Mouse (Mus musculus): ENCODE measurements around the gene Gm3012.
"Not testable (repeated sequence)": the region's sequence is repeated elsewhere in the genome, so short reads cannot be mapped to it uniquely, and the experiment has no call there.

Gm3012 gene

DNA sequence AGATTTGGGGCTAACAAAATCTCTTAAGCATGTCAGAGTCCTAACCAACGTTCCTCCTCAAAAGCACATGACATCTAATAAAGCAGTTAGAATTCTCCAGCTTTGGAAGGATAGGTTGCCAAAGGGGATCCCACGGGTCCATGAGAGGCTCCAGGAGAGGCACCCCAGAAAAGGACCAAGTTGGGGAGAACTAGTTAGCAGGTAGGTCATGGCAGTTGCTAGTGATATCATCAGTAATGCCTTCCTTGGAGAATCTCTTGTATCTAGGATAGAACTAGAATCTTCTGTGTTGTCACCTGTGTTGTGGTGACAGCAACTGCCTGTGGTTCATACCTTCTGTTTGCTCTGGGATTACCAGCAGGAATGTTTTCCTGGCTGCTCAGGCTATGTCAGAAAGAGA lies at the start of gene Gm3012:
Gene Gm3012, plus strand, starts transcription at position 301 of the 400 bp plus-strand sequence.
- DNase-seq (ENCODE audit: low spot score) = not testable (repeated sequence)

DNA sequence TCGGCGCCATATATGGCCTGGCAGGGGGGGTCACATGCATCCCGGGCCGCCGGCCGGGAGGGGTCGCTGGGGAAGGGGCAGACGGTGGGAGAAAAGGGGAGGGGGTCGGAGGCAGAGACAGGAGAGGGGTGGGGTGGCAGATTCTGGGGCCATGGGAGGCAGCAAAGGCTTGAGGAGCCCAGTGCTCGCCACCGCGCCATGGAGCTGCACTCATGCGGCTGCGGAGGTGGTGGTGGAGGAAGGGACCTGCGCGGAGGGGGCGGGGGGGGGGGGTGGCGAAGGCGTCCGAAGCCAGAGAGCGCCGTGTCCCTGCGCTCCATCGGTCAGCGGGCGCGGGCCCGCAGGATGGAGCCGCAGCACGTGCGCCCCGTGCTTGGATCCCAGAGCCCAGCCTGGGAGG lies 17.4 kb downstream of the Gm3012 start, which contains the start of gene Gm3020:
Gene Gm3020, plus strand, starts transcription at position 301 of the 400 bp plus-strand sequence.
- DNase-seq (ENCODE audit: low spot score) = not testable (repeated sequence)

DNA sequence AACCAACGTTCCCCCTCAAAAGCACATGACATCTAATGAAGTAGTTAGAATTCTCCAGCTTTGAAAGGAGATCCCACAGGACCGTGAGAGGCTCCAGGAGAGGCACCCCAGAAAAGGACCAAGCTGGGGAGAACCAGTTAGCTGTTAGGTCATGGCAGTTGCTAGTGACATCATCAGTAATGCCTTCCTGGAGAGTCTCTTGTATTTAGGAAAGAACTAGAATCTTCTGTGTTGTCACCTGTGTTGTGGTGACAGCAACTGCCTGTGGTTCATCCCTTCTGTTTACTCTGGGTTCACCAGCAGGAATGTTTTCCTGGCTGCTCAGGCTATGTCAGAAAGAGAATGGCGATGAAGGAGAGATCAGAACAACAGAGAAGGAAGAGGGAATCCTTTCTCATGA lies 54.2 kb downstream of the Gm3012 start, which contains the start of gene Gm3043:
Gene Gm3043, plus strand, starts transcription at position 301 of the 400 bp plus-strand sequence.
- not testable (repeated sequence) for DNase-seq (ENCODE audit: low spot score)
